Mouse (Mus musculus) mouse trophoblast stem cell (cell line): ENCODE results near the gene Gm5483.
"Not testable (repeated sequence)": the region's sequence is repeated elsewhere in the genome, so short reads cannot be mapped to it uniquely, and the experiment has no call there.

ENCODE experiments used
- in situ Hi-C, 2 experiments: fragments of 300-500 bp; cut with MseI, MboI; formaldehyde crosslinking; loops; 2 replicates in 1 of 2; 3 replicates in 1 of 2; pipeline ENCODE4 v1.15.1; 2025

Gene Gm5483

DNA sequence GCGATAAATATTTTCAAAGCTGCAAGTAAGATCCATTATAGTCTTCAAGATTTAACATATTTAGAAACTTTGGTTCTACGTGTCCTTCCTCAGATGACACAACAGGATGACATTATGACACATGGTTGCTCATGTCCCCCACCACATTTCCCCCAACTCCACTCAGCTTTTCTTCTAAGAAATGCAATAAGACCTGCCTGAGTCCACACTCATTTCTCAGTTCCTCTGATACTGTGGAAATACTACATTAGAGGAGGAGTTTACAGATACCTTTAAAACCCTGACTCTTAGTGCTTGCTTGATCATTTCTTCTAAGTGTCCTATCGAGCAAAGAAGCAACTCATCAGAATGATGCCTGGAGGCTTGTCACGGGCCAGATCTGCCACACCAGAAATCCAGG, at the start of gene Gm5483:
Gm5483 (plus strand) TSS at position 301 of the 400 bp plus-strand sequence.
- in situ Hi-C loops, result not testable (repeated sequence)

DNA sequence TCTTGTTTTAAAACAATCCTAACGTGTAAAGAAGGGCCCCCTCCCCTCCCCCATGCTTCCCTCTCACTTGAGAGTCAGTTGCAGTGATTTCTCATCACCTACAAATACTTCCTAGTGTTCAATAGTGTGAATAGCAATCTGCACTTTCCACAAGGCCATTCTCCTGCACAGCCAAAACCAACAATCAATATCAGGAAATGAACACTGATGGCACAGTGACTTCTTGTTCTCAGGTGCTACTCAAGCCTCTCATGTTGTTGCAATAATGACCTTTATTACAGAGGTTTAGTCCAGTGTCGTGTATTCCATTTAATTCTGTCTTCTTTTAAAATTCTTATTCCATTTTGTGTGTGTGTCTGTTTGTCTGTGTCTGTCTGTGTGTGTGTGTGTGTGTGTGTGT, 45.8 kb upstream of the Gm5483 start:
- in situ Hi-C loops, result no loop called here

DNA sequence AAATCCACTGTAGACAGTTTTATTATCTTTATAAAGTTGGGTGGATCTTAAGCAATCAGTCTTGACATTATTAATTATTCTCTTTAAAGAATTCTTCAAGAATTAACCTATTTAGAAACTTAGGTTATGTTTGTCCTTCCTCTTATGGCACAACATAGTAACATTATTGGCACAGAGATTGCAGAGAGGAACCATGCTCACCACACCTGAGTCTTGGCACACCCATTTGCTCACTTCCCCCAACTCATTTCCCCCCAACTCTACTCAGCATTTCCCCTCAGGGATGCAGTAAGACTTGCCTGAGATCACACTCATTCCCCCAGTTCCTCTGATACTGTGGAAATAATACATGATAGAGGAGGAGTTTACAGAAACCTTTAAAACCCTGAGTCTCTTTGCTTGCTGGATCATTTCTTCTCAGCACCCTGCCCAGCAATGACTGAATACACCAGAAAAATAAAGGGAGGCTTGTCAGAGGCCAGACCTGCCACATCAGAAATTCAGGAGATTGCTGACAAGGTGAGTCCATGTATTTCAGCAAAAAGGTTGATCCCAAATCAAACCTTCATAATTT, 27.5 kb upstream of the Gm5483 start, which contains the start of gene Stfa2l1:
Stfa2l1 (plus strand) TSS at position 410 of the 574 bp plus-strand sequence.
- in situ Hi-C loops, result no loop called here

DNA sequence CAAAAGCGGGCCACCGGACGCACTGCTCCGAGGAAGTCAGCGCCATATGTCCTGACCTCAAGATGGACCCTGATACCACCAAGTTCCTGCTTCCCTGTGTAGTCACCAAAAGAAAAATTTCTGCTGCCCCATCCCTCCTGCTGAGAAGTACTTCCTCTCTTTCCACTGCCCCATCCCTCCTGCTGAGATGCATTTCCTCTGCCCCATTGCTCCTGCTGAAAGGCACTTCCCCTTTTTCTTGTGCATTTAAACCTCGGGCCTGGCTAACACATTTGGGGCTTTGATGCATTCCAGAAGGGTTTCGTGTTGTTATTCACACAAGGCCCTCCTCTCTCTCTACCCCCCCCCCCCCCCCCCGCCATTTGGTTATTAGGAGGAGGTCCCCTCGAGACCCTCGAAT, 16.2 kb upstream of the Gm5483 start:
- in situ Hi-C loops, result not testable (repeated sequence)

DNA sequence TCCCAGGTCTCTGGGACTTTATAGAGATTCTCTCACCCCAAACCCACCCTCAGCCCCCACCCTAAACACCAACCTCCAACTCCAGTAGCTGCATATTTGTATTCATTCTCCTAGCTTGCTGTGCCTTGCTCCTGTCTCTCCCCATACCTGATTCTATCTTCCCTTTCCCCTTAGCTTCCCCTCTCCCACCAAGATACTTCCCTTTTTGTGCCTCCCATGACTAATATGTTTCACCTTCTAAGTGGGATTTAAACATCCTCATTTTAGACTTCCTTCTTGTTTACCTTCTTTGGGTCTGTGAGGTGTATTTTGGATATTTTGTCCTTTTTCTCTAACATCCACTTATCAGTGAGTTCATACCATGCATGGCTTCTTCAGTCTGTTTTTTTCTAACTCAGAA, 7.9 kb upstream of the Gm5483 start:
- in situ Hi-C loops, result no loop called here

DNA sequence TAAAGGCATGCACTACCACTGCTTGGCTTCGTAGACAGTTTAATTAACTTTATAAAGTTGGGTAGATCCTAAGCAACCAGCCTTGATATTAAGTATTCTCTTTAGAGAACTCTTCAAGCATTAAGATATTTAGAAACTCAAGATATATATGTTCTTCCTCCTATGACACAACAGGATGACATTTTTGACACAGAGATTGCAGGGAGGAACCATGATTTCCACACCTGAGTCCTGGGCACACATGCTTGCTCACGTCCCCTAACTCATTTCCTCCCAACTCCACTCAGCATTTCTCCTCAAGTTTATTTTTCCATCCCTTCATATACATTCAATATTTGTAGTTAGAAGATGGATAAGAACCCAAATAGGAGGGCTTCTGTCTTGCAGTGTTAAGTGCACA, 4.1 kb upstream of the Gm5483 start:
- in situ Hi-C loops, result no loop called here

DNA sequence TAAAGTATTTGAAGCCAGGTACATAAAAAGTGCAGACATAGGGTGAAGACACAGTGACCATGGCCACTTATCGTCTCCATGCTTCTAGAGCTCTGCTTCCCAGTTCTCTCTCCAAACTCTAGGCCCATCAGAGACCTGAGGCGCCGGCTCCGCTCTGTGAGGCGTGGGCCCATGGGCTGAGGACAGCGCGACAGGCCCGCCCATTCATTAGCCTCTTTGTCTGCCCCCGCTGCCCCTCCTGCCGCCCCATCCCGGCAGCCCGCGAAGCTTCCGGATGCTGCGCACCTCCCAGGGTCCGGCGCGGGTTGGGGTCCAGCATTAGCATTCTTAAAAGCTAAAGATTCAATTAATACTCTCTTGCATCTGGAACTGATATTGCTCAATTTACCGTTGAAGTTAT, 15.2 kb downstream of the Gm5483 start:
- in situ Hi-C loops, result no loop called here

DNA sequence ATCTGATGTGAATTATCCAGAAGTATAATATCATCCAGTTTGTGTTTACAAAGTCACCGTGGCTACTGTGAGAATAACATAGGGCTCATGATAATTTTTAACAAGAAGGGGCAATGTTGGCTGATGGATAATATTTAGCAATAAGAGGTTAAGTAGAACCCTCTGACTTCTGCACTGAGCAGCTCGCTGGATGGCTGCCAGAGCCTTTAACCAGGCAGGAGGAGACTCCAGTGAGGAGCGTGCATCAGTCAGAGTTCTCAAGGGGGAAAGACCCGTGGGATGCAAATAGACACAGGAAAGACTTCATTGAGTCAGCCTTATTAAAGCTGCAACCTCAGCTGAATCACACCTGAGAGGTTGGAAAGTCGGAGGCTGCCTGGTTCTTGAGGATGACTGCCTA, 19.8 kb downstream of the Gm5483 start:
- in situ Hi-C loops, result no loop called here

DNA sequence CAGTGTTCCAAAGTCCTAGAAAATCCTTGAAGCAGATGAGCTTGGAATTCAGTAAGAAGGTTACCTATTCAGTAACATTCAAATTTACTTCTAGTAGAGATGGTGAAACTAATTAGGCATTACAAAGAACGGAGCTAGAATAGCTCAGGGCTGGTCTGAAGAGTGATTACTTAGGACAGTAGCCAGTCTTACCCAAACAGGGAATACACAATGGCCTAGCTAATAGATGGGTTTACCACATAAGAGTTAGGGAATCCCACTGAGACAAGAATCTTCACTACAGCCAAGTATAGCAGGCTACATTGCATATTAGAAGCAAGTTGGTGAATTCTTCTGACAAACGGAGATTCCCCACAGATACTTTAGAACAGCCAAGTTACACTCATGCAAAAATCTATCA, 21.7 kb downstream of the Gm5483 start:
- in situ Hi-C loops, result not testable (repeated sequence)

DNA sequence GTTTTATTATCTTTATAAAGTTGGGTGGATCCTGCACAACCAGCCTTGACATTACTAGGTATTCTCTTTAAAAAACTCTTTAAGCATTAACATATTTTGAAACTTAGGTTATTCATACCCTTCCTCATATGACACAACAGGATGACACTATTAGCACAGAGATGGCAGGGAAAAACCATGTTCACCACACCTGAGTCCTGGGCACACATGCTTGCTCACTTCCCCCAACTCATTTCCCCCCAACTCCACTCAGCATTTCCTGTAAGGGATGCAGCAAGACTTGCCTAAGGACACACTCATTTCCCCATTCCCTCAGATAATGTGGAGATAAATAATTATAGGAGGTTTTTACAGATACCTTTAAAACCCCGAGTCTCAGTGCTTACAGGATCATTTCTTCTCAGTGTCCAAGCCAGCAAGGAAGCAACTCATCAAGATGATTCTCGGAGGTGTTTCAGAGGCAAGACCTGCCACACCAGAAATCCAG, 26.0 kb downstream of the Gm5483 start, which contains the start of gene Gm5416:
Gm5416 (plus strand) TSS at position 437 of the 487 bp plus-strand sequence.
- in situ Hi-C loops, result no loop called here

DNA sequence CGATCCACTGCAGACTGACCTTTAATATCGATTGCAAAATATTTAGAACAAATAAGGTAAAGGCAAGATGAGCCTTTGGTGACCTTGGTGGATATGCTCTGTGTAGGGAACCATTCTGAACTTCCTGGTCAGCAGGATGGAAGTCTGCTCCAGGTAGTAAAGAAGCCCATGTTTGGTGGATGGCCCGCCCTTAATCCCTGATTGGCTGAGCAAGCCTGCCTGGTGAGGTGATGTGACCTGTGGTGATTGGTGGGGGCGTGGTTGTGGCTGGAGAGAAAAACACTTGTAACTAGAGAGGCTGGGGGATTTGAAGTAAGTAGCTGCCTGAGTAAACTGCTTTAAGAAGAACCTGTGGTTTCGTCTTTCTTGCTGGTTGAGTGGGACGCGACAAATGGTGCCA, 37.2 kb downstream of the Gm5483 start, which contains the start of gene 2010005H15Rik:
2010005H15Rik (plus strand) TSS at position 301 of the 400 bp plus-strand sequence.
- in situ Hi-C loops, result not testable (repeated sequence)
